Mouse (Mus musculus): ENCODE data around the gene Mmp14. TPM values are rescaled to one million over a fixed set of nuclear protein-coding genes. Genes with fewer than 3 reads are reported as not detected.
A peak's percentile ranks its signal among the peaks of the same experiment; 100 is the strongest.

Gene Mmp14
- polyA plus RNA-seq, 1 experiment from 2014 or later: 120 TPM

DNA sequence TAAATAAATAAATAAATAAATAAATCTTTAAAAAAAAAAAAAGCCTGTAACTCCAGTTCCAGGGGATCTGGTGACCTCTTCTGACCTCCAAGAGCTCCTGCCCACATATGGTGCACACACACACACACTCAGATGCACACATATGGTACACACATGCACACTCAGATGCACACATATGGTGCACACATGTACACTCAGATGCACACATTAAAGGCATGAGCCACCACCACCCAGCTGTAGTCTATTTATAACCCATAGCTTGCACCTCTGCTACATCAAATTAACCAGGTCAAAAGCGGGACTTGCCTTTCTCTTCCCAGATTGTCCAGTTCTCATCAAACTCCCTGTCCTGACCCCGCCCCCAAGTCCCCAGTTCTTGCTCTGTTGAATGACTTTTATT, 10.4 kb upstream of the Mmp14 start:
- Histone ChIP-seq H3K27me3 (ENCODE audit: control insufficient read depth, insufficient read depth, low read length) (no peaks in the 10 kb centered on the region), H3K4me3 (replicated peaks; ENCODE audit: low read length) (no peak overlapping the region), H3K4me2 (ENCODE audit: low read depth, low read length) (no peak overlapping the region), H3K27ac (ENCODE audit: low read length) (no peak overlapping the region), H3K9ac (ENCODE audit: low read length) (no peak overlapping the region), H3K9me3 (replicated peaks; ENCODE audit: control insufficient read depth, low read length) (no peaks in the 10 kb centered on the region), H3K36me3 (ENCODE audit: control insufficient read depth, insufficient read depth, low read length) (no peaks in the 10 kb centered on the region), H3K4me1 (ENCODE audit: control insufficient read depth, insufficient read depth, low read length) (0 out of 2 replicates have a peak, but pooled peaks cover 8% of the 10 kb centered on the region)
- no peak for ATAC-seq (ENCODE audit: insufficient read depth, low FRiP score)
- WGBS: 88% methylated on average over 2 of the region's 2 CpGs

DNA sequence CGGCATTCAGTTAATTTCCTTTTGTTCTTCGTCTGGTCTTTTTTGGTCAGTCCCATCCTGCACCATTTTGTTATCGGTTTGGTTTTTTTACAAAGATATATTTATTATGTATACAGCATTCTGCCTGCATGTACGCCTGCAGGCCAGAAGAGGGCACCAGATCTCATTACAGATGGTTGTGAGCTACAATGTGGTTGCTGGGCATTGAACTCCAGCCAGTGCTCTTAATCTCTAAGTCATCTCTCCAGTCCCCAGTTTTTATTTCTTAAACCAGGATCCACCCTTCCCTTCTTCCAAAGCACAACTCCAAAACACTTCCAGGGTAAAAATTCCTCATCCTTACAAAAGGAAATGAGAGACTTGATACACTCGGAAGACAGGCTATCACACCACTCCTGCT, 8.0 kb upstream of the Mmp14 start:
- Histone ChIP-seq H3K27ac (ENCODE audit: low read length) (no peak overlapping the region), H3K9ac (ENCODE audit: low read length) (no peak overlapping the region), H3K4me1 (ENCODE audit: control insufficient read depth, insufficient read depth, low read length) (peaks cover 12% of the 10 kb centered on the region; the same call in 1 of the 2 replicates), H3K9me3 (replicated peaks; ENCODE audit: control insufficient read depth, low read length) (no peaks in the 10 kb centered on the region), H3K4me2 (ENCODE audit: low read depth, low read length) (no peak overlapping the region), H3K27me3 (ENCODE audit: control insufficient read depth, insufficient read depth, low read length) (no peaks in the 10 kb centered on the region), H3K4me3 (replicated peaks; ENCODE audit: low read length) (no peak overlapping the region), H3K36me3 (ENCODE audit: control insufficient read depth, insufficient read depth, low read length) (no peaks in the 10 kb centered on the region)
- 63% methylated on average over 5 of the region's 5 CpGs for WGBS
- ATAC-seq (ENCODE audit: insufficient read depth, low FRiP score): no peak

DNA sequence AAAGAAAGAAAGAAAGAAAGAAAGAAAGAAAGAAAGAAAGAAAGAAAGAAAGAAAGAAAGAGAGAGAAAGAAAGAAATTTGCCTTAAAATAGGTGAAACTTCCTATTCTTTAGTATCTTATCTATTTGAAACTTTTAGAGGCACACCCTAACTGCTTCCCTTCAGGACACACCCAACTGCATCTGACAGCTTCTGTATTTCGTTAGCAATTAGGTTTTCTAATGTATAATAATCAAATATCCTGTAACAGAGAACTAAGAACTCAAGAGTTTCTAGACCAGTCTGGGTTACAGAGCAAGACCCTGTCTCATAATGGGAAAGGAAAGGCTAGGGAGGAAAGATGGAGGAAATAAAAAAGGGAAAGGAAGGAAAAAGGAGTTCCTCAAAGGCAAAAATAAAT, 6.8 kb upstream of the Mmp14 start:
- 69% methylated on average over 1 of the region's 1 CpGs for WGBS
- peaks cover 23% of the 10 kb centered on the region for H3K4me1 ChIP-seq (ENCODE audit: control insufficient read depth, insufficient read depth, low read length)
- no peak for ATAC-seq (ENCODE audit: insufficient read depth, low FRiP score)
- no peaks in the 10 kb centered on the region for H3K36me3 ChIP-seq (ENCODE audit: control insufficient read depth, insufficient read depth, low read length)
- no peak overlapping the region for H3K9ac ChIP-seq (ENCODE audit: low read length)
- no peaks in the 10 kb centered on the region for H3K9me3 ChIP-seq (replicated peaks; ENCODE audit: control insufficient read depth, low read length)
- no peaks in the 10 kb centered on the region for H3K27me3 ChIP-seq (ENCODE audit: control insufficient read depth, insufficient read depth, low read length)
- no peak overlapping the region for H3K4me3 ChIP-seq (replicated peaks; ENCODE audit: low read length)
- H3K27ac ChIP-seq (ENCODE audit: low read length): no peak overlapping the region
- no peak overlapping the region for H3K4me2 ChIP-seq (ENCODE audit: low read depth, low read length)

DNA sequence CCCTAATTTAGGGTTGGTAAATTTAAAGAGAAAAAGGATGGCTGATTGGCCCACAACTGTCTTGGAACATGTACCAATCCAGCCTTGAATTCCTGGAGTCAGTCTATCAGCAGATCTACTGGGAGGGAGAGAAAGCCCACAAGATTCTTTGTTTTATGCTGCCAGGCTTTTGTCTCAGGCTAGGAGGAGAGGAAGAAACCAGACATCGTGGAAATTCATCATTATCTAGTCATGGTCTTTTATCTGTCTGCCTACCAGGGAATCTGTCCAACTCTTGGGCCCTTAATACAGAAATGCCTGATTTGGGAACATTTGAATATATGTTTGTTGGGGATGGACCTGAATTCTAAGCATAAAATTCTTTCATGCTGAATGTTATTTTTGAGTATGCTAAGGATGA, 5.9 kb upstream of the Mmp14 start:
- peaks cover 32% of the 10 kb centered on the region for H3K4me1 ChIP-seq (ENCODE audit: control insufficient read depth, insufficient read depth, low read length)
- H3K27me3 ChIP-seq (ENCODE audit: control insufficient read depth, insufficient read depth, low read length): no peaks in the 10 kb centered on the region
- H3K4me2 ChIP-seq (ENCODE audit: low read depth, low read length): no peak overlapping the region
- no peak overlapping the region for H3K4me3 ChIP-seq (replicated peaks; ENCODE audit: low read length)
- H3K9ac ChIP-seq (ENCODE audit: low read length): no peak overlapping the region
- no peaks in the 10 kb centered on the region for H3K9me3 ChIP-seq (replicated peaks; ENCODE audit: control insufficient read depth, low read length)
- no peak overlapping the region for H3K27ac ChIP-seq (ENCODE audit: low read length)
- 86% methylated on average over 1 of the region's 1 CpGs for WGBS
- no peak for ATAC-seq (ENCODE audit: insufficient read depth, low FRiP score)
- H3K36me3 ChIP-seq (ENCODE audit: control insufficient read depth, insufficient read depth, low read length): no peaks in the 10 kb centered on the region

DNA sequence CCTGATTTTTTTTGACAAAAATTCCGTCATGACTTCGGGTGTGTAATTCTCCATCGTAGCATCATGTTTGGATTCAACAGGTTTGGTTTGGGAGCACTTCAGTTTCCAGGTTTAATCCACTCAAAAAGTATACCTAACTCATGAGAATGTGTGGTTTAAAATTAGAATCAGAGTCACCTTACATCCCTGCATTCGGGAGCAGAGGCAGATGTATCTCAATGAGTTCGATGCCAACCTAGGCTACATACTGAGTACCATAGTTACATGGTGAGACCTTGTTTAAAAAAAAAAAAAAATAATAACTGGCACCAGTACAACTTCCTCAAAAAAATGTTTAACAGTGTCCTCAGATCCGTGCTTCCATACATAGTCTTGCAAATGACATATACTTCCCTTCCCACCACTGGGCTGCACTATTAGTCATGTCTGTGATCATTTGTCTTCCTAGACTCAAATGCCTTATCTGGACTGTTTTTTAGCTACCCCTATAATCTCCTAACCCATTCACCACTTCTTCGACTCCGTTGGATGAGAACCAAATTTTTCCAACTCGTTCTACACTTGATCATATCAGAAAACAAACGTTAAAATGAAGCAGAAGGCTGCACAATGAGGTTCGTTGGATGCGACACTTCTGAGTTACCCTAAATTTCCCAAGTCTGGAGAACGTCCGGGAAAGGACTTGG, 5.3 kb upstream of the Mmp14 start:
- Histone ChIP-seq H3K27me3 (ENCODE audit: control insufficient read depth, insufficient read depth, low read length) (no peaks in the 10 kb centered on the region), H3K4me3 (replicated peaks; ENCODE audit: low read length) (peak overlapping the region; percentile 75), H3K4me2 (ENCODE audit: low read depth, low read length) (peak overlapping the region; percentile 75), H3K9ac (ENCODE audit: low read length) (peak overlapping the region; percentile 85), H3K4me1 (ENCODE audit: control insufficient read depth, insufficient read depth, low read length) (peaks cover 38% of the 10 kb centered on the region), H3K27ac (ENCODE audit: low read length) (peak overlapping the region; percentile 80), H3K36me3 (ENCODE audit: control insufficient read depth, insufficient read depth, low read length) (no peaks in the 10 kb centered on the region), H3K9me3 (replicated peaks; ENCODE audit: control insufficient read depth, low read length) (no peaks in the 10 kb centered on the region)
- ATAC-seq (ENCODE audit: insufficient read depth, low FRiP score): no peak
- 31% methylated on average over 14 of the region's 14 CpGs for WGBS

DNA sequence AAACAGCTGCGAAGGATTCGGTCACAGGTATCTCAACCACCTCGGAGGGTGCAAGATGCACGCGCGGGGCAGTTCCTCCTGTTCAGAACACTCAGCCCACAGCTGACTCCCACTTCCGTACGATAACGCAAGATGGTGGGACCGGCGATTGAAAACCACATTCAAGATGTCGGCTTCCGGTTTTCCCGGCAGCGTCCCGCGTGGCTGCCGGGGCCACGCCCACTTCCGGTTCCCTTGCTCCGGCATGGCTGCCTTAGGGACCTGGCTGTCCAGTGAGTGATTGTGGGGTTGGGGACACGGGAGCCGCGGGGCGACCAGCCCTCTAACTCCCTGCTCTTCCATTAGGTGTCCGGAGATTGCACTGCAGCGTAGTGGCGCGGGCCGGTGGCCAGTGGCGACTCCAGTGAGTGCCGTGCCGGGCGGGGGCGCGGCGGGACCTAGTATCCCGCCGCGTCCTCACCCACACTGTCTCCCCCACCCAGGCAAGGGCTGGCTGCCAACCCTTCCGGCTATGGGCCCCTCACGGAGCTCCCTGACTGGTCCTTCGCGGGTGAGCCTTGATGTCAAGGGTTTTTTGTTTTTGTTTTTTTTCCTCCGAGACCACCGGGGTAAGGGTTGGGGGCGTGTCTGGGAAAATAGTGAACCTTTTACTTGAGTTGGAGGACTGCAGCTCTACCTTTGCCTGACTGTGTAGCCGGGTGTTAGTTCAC, 4.6 kb upstream of the Mmp14 start, which contains the start of gene Mrpl52:
Gene Mrpl52 (plus strand): TSS at position 221 of the 710 bp plus-strand sequence.
- peak within 1 kb of the TSS; percentile 80 for H3K27ac ChIP-seq (ENCODE audit: low read length)
- H3K27me3 ChIP-seq (ENCODE audit: control insufficient read depth, insufficient read depth, low read length): no peaks in the 10 kb centered on the region
- H3K4me2 ChIP-seq (ENCODE audit: low read depth, low read length): peak within 1 kb of the TSS; percentile 75
- H3K4me1 ChIP-seq (ENCODE audit: control insufficient read depth, insufficient read depth, low read length): peaks cover 38% of the 10 kb centered on the region
- peak within 1 kb of the TSS; percentile 75 for H3K4me3 ChIP-seq (replicated peaks; ENCODE audit: low read length)
- peak; percentile 73; the same call in 1 of the 2 replicates for ATAC-seq (ENCODE audit: insufficient read depth, low FRiP score)
- no peaks in the 10 kb centered on the region for H3K36me3 ChIP-seq (ENCODE audit: control insufficient read depth, insufficient read depth, low read length)
- H3K9ac ChIP-seq (ENCODE audit: low read length): peak within 1 kb of the TSS; percentile 85
- no peaks in the 10 kb centered on the region for H3K9me3 ChIP-seq (replicated peaks; ENCODE audit: control insufficient read depth, low read length)
- under 1% methylated on average over 48 of the region's 48 CpGs for WGBS

DNA sequence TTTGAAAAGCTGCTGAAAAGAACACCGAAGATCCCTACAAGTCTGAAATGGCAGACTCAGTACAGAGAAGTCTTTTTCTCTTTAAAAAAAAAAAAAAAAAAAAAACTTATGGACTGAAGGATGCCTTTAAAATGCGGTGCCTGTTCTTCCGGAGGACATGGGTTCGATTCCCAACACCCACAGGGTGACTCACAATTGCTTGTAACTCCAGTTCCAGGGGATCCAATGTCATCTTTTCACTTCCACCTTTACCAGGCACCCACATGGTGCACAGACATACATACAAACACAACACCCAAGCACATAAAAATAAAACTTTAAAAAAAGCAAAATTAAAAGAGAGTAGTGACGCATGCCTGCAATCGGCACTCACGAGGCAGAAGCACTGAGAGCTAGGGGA, 3.7 kb upstream of the Mmp14 start:
- Histone ChIP-seq H3K4me2 (ENCODE audit: low read depth, low read length) (peak overlapping the region; percentile 75), H3K4me1 (ENCODE audit: control insufficient read depth, insufficient read depth, low read length) (peaks cover 38% of the 10 kb centered on the region), H3K27ac (ENCODE audit: low read length) (no peak overlapping the region), H3K27me3 (ENCODE audit: control insufficient read depth, insufficient read depth, low read length) (no peaks in the 10 kb centered on the region), H3K4me3 (replicated peaks; ENCODE audit: low read length) (peak overlapping the region; percentile 75), H3K36me3 (ENCODE audit: control insufficient read depth, insufficient read depth, low read length) (no peaks in the 10 kb centered on the region), H3K9me3 (replicated peaks; ENCODE audit: control insufficient read depth, low read length) (no peaks in the 10 kb centered on the region), H3K9ac (ENCODE audit: low read length) (no peak overlapping the region; the same call in 1 of the 2 replicates)
- no peak for ATAC-seq (ENCODE audit: insufficient read depth, low FRiP score)
- 93% methylated on average over 7 of the region's 7 CpGs for WGBS

DNA sequence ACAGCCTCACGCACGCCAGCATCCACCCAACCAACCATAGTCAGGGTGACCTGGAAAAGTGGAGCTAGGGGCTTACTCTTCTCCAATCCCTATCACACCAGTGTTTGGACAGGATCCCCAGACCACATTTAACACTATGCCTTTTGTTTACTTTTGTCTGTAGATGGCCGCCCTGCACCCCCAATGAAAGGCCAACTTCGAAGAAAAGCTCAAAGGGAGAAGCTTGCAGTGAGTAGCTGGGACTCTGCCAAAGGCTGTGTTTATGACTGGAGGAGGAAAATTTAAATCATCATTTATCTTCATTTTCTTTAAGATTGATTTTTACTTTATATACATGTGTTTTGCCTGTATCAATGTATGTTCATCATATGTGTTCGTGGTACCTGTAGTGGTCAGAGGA, 3.0 kb upstream of the Mmp14 start:
- Histone ChIP-seq H3K27me3 (ENCODE audit: control insufficient read depth, insufficient read depth, low read length) (no peaks in the 10 kb centered on the region), H3K36me3 (ENCODE audit: control insufficient read depth, insufficient read depth, low read length) (no peaks in the 10 kb centered on the region), H3K4me3 (replicated peaks; ENCODE audit: low read length) (no peak overlapping the region), H3K9me3 (replicated peaks; ENCODE audit: control insufficient read depth, low read length) (no peaks in the 10 kb centered on the region), H3K4me1 (ENCODE audit: control insufficient read depth, insufficient read depth, low read length) (peaks cover 43% of the 10 kb centered on the region), H3K9ac (ENCODE audit: low read length) (no peak overlapping the region), H3K4me2 (ENCODE audit: low read depth, low read length) (no peak overlapping the region), H3K27ac (ENCODE audit: low read length) (no peak overlapping the region)
- 81% methylated on average over 5 of the region's 5 CpGs for WGBS
- no peak for ATAC-seq (ENCODE audit: insufficient read depth, low FRiP score)

DNA sequence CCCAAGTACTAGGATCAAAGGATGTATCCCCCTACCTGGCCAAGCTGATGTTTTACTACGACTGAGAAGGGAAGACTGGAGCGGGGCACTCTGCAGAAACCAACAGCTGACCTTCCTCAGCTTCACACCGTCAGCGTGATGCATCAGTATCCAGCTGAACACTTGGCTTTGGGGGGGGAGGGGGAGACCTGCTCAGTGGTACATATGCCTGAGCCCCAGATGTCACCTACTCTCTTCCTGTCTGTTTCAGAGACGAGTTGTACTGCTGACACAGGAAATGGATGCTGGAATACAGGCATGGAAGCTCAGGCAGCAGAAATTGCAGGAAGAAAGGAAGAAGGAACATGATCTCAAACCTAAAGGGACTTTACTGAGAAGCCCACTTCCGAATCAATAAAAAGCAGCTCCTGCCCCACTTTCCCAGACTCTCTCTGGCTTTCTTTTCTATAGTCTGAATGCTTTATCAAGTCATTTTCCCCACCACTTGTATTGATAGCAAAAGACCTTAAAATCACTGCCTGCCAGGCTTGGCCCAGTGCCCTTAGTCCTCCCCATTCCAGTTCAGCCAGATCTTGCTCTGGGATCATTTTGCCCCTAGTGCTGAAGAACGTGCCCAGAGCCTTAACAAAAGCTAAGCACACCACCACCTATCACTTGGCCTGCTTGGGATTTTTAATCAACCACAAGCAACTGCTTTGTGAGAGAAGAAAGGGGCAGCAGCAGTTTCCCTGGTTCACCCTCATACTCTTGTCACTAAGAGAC, 1.9 kb upstream of the Mmp14 start:
- H3K27ac ChIP-seq (ENCODE audit: low read length): peak overlapping the region; percentile 98
- H3K4me2 ChIP-seq (ENCODE audit: low read depth, low read length): peak overlapping the region; percentile 78
- no peak overlapping the region for H3K4me3 ChIP-seq (replicated peaks; ENCODE audit: low read length)
- WGBS: 40% methylated on average over 7 of the region's 7 CpGs
- peaks cover 54% of the 10 kb centered on the region for H3K4me1 ChIP-seq (ENCODE audit: control insufficient read depth, insufficient read depth, low read length)
- no peaks in the 10 kb centered on the region for H3K27me3 ChIP-seq (ENCODE audit: control insufficient read depth, insufficient read depth, low read length)
- no peak for ATAC-seq (ENCODE audit: insufficient read depth, low FRiP score)
- peak overlapping the region; percentile 99 for H3K9ac ChIP-seq (ENCODE audit: low read length)
- H3K36me3 ChIP-seq (ENCODE audit: control insufficient read depth, insufficient read depth, low read length): no peaks in the 10 kb centered on the region
- H3K9me3 ChIP-seq (replicated peaks; ENCODE audit: control insufficient read depth, low read length): no peaks in the 10 kb centered on the region
